Mouse (Mus musculus) intestine, embryonic 16.5 days (tissue): ENCODE results near the gene Slamf7. TPM values are rescaled to one million over a fixed set of nuclear protein-coding genes. Genes with fewer than 3 reads are reported as not detected.

Source experiments
- ATAC-seq: fragments of 200-750 bp; cut with Nextera tagmentation; 2 replicates; pipeline ENCODE4 v1.8.0; 2017; ENCODE audit warnings: moderate TSS enrichment, moderate library complexity
- H3K27ac ChIP-seq: fragments of 300-500 bp; sonication (generic); 2 replicates; pipeline ENCODE4 v1.5.1; 2014; ENCODE audit warnings: mild to moderate bottlenecking, low read length
- H3K27me3 ChIP-seq: fragments of 300-500 bp; sonication (generic); replicated peaks from 2 replicates; pipeline ENCODE4 v1.6.1; 2014; ENCODE audit warnings: low read length, control low read depth, mixed read lengths; ENCODE audit not compliant: control insufficient read depth, insufficient read depth
- H3K36me3 ChIP-seq: fragments of 300-500 bp; sonication (generic); 2 replicates; pipeline ENCODE4 v1.6.1; 2014; ENCODE audit warnings: low read length, control low read depth; ENCODE audit not compliant: control insufficient read depth, insufficient read depth
- H3K4me1 ChIP-seq: fragments of 300-500 bp; sonication (generic); 2 replicates; pipeline ENCODE4 v1.6.1; 2014; ENCODE audit warnings: low read length, control low read depth, mixed read lengths; ENCODE audit not compliant: control insufficient read depth, insufficient read depth
- H3K4me2 ChIP-seq: fragments of 300-500 bp; sonication (generic); 2 replicates; pipeline ENCODE4 v1.6.1; 2014; ENCODE audit warnings: low read depth, low read length, control low read depth
- H3K4me3 ChIP-seq: fragments of 300-500 bp; sonication (generic); 2 replicates; pipeline ENCODE4 v1.5.1; 2014; ENCODE audit warnings: mild to moderate bottlenecking, low read length
- H3K9ac ChIP-seq: fragments of 300-500 bp; sonication (generic); 2 replicates; pipeline ENCODE4 v1.6.1; 2014; ENCODE audit warnings: low read depth, low read length
- H3K9me3 ChIP-seq: fragments of 300-500 bp; sonication (generic); 2 replicates; pipeline ENCODE4 v1.6.1; 2016; ENCODE audit warnings: low read length, control low read depth; ENCODE audit not compliant: control insufficient read depth
- WGBS: fragments of 180-500 bp; shearing (Covaris S2); extraction: QIAGEN DNeasy Blood & Tissue Kit; methylation state at CpG from one replicate; pipeline ENCODE4 v1.1.7; 2014; 5-methylcytosine and 5-hydroxymethylcytosine counted together
- microRNA-seq: library from miRNA; unstranded; fragments of <30 nt; microRNA quantifications from one replicate; pipeline ENCODE4, GENCODE M21; 2016
- polyA plus RNA-seq: library from polyadenylated mRNA; unstranded; fragments of >200 nt; fragmentation: Nextera tagmentation; extraction: Ambion mirVana; gene quantifications from 2 replicates; pipeline ENCODE4 v1.2.1, GENCODE M21; 2015

The Slamf7 gene
- polyA plus RNA-seq, 1 experiment from 2014 or later, result 0.18 TPM

GRCm38 (mm10) chr1:171604686-171605085 lies 48.1 kb downstream of the Slamf7 start:
- no peak overlapping the region for H3K27ac ChIP-seq
- WGBS, result 80% methylated on average over 3 of the region's 3 CpGs
- no peaks in the 10 kb centered on the region for H3K4me1 ChIP-seq

GRCm38 (mm10) chr1:171584584-171584983 lies 68.3 kb downstream of the Slamf7 start:
- no peaks in the 10 kb centered on the region for H3K9me3 ChIP-seq
- H3K27me3 ChIP-seq, result no peaks in the 10 kb centered on the region
- no peak for ATAC-seq
- H3K9ac ChIP-seq, result no peak overlapping the region
- H3K27ac ChIP-seq, result no peak overlapping the region
- no peaks in the 10 kb centered on the region for H3K36me3 ChIP-seq
- no peak overlapping the region for H3K4me2 ChIP-seq
- no peak overlapping the region for H3K4me3 ChIP-seq
- H3K4me1 ChIP-seq, result no peaks in the 10 kb centered on the region
- WGBS, result 79% methylated on average over 2 of the region's 2 CpGs

More at GRCm38 (mm10) chr1:171604686-171605085, 48.1 kb downstream of the Slamf7 start:
- H3K4me2 ChIP-seq, result no peak overlapping the region
- no peaks in the 10 kb centered on the region for H3K27me3 ChIP-seq
- H3K9ac ChIP-seq, result no peak overlapping the region
- no peak overlapping the region for H3K4me3 ChIP-seq
- no peak for ATAC-seq
- H3K36me3 ChIP-seq, result no peaks in the 10 kb centered on the region
- no peaks in the 10 kb centered on the region for H3K9me3 ChIP-seq

Small RNA genes within 50 kb of the gene (microRNA-seq; reads per million reads assigned to microRNA genes)
- gene Mir7683, result not detected

Other genes starting within 250 kb of the Slamf7 start
- 54.6 and 58.1 TPM in 2 replicates for gene Usf1, start 241.7 kb downstream of the Slamf7 start, polyA plus RNA-seq
- gene Tstd1, start 234.2 kb downstream of the Slamf7 start, polyA plus RNA-seq, result 5.3 and 5.6 TPM in 2 replicates
- 101 and 108 TPM in 2 replicates for gene F11r, start 215.5 kb downstream of the Slamf7 start, polyA plus RNA-seq
- 11.1 and 11.2 TPM in 2 replicates for gene Alyref2, start 149.6 kb downstream of the Slamf7 start, polyA plus RNA-seq
- 0.20 and 0.23 TPM in 2 replicates for gene Itln1, start 117.7 kb downstream of the Slamf7 start, polyA plus RNA-seq
- 0.62 and 0.91 TPM in 2 replicates for gene Cd244a, start 93.8 kb downstream of the Slamf7 start, polyA plus RNA-seq
- gene Ly9, start 45.6 kb downstream of the Slamf7 start, polyA plus RNA-seq, result 0.51 and 0.60 TPM in 2 replicates
- gene Cd48, start 29.0 kb upstream of the Slamf7 start, polyA plus RNA-seq, result 4.4 and 4.7 TPM in 2 replicates
- gene Slamf1, start 114.1 kb upstream of the Slamf7 start, polyA plus RNA-seq, result 0.11 and 0.15 TPM in 2 replicates
- gene Cd84, start 186.7 kb upstream of the Slamf7 start, polyA plus RNA-seq, result 1.1 and 1.8 TPM in 2 replicates
- gene Gm10521, start 242.6 kb upstream of the Slamf7 start, polyA plus RNA-seq, result not detected in 2 replicates